Mouse (Mus musculus): Measurements from ENCODE around the gene Cd59b.
"Not testable (repeated sequence)": the region's sequence is repeated elsewhere in the genome, so short reads cannot be mapped to it uniquely, and the experiment has no call there.

Cd59b gene

GRCm38 (mm10) chr2:104117173-104117572 is 47.5 kb downstream of the Cd59b start:
- DNase-seq (ENCODE audit: low spot score in 2 of 2): not testable (repeated sequence)

- DNase-seq (ENCODE audit: low spot score in 2 of 2): no peak
Observed at GRCm38 (mm10) chr2:104119097-104119496, 49.4 kb downstream of the Cd59b start.

- DNase-seq (ENCODE audit: low spot score in 2 of 2): no peak
Observed at GRCm38 (mm10) chr2:104120312-104120711, 50.7 kb downstream of the Cd59b start.

- peak in 1 of 2 experiments; percentile 13 for DNase-seq (ENCODE audit: low spot score in 2 of 2)
Observed at GRCm38 (mm10) chr2:104121681-104122504, 52.2 kb downstream of the Cd59b start.

GRCm38 (mm10) chr2:104122505-104123378 is 53.1 kb downstream of the Cd59b start, which contains the start of gene A930018P22Rik:
Gene A930018P22Rik (plus strand): TSS chr2:104122769.
- DNase-seq (ENCODE audit: low spot score in 2 of 2): peak; percentile 91

- peak in 1 of 2 experiments; percentile 16 for DNase-seq (ENCODE audit: low spot score in 2 of 2)
Observed at GRCm38 (mm10) chr2:104123540-104123939, 53.9 kb downstream of the Cd59b start.

- no peak for DNase-seq (ENCODE audit: low spot score in 2 of 2)
Observed at GRCm38 (mm10) chr2:104124071-104124470, 54.4 kb downstream of the Cd59b start.

GRCm38 (mm10) chr2:104128803-104129531 is 59.3 kb downstream of the Cd59b start:
- DNase-seq (ENCODE audit: low spot score in 2 of 2): no peak

GRCm38 (mm10) chr2:104130165-104130564 is 60.5 kb downstream of the Cd59b start:
- peak; percentile 44 to 53 for DNase-seq (ENCODE audit: low spot score in 2 of 2)

GRCm38 (mm10) chr2:104130969-104131368 is 61.3 kb downstream of the Cd59b start:
- DNase-seq (ENCODE audit: low spot score in 2 of 2): peak; percentile 67 to 82

GRCm38 (mm10) chr2:104132266-104132859 is 62.7 kb downstream of the Cd59b start:
- no peak for DNase-seq (ENCODE audit: low spot score in 2 of 2)

- DNase-seq (ENCODE audit: low spot score in 2 of 2): no peak
Observed at GRCm38 (mm10) chr2:104133042-104133810, 63.6 kb downstream of the Cd59b start.

- DNase-seq (ENCODE audit: low spot score in 2 of 2): peak in 1 of 2 experiments; percentile 57
Observed at GRCm38 (mm10) chr2:104134150-104135056, 64.8 kb downstream of the Cd59b start.

- DNase-seq (ENCODE audit: low spot score in 2 of 2): no peak
Observed at GRCm38 (mm10) chr2:104135920-104136319, 66.3 kb downstream of the Cd59b start.

Data from spleen, postnatal 14 days (tissue).